Mouse (Mus musculus) testis, postnatal 10 days (tissue): ENCODE data around the gene Snn.
A peak's percentile ranks its signal among the peaks of the same experiment; 100 is the strongest.

Source experiments
- DNase-seq: peaks from one replicate; pipeline ENCODE4 v3.0.0; 2021; ENCODE audit warnings: low spot score

Snn gene

GRCm38 (mm10) chr16:11047130-11047529, 13.6 kb upstream of the Snn start:
- DNase-seq: no peak

- no peak for DNase-seq
Observed at GRCm38 (mm10) chr16:11050226-11050625, 10.5 kb upstream of the Snn start.

GRCm38 (mm10) chr16:11051134-11051533, 9.6 kb upstream of the Snn start:
- DNase-seq: no peak

GRCm38 (mm10) chr16:11054409-11054808, 6.3 kb upstream of the Snn start:
- no peak for DNase-seq

- no peak for DNase-seq
Observed at GRCm38 (mm10) chr16:11054871-11055270, 5.9 kb upstream of the Snn start.

GRCm38 (mm10) chr16:11055916-11056315, 4.8 kb upstream of the Snn start:
- DNase-seq: no peak

GRCm38 (mm10) chr16:11062794-11063721, 2.3 kb downstream of the Snn start:
- DNase-seq: peak; percentile 82

- no peak for DNase-seq
Observed at GRCm38 (mm10) chr16:11064341-11064740, 3.6 kb downstream of the Snn start.

GRCm38 (mm10) chr16:11064742-11065141, 4.0 kb downstream of the Snn start:
- no peak for DNase-seq

- no peak for DNase-seq
Observed at GRCm38 (mm10) chr16:11065431-11065830, 4.7 kb downstream of the Snn start.

GRCm38 (mm10) chr16:11066029-11066832, 5.5 kb downstream of the Snn start, which contains the start of gene Litaf:
Gene Litaf (minus strand): TSS chr16:11066157.
- peak; percentile 98 for DNase-seq

- peak; percentile 74 for DNase-seq
Observed at GRCm38 (mm10) chr16:11066833-11067191, 6.1 kb downstream of the Snn start.

GRCm38 (mm10) chr16:11068666-11069065, 7.9 kb downstream of the Snn start:
- DNase-seq: no peak

- no peak for DNase-seq
Observed at GRCm38 (mm10) chr16:11069271-11069670, 8.5 kb downstream of the Snn start.

- no peak for DNase-seq
Observed at GRCm38 (mm10) chr16:11069710-11070420, 9.1 kb downstream of the Snn start.

GRCm38 (mm10) chr16:11071176-11071575, 10.4 kb downstream of the Snn start:
- no peak for DNase-seq

GRCm38 (mm10) chr16:11071887-11072286, 11.1 kb downstream of the Snn start:
- no peak for DNase-seq

- no peak for DNase-seq
Observed at GRCm38 (mm10) chr16:11072454-11072853, 11.7 kb downstream of the Snn start.

GRCm38 (mm10) chr16:11073060-11073459, 12.3 kb downstream of the Snn start:
- no peak for DNase-seq

- DNase-seq: no peak
Observed at GRCm38 (mm10) chr16:11077601-11078201, 17.0 kb downstream of the Snn start.

GRCm38 (mm10) chr16:11078216-11078869, 17.6 kb downstream of the Snn start:
- no peak for DNase-seq
